ENCODE assay signal across 8 mouse cellular contexts in the genomic region with DNA sequence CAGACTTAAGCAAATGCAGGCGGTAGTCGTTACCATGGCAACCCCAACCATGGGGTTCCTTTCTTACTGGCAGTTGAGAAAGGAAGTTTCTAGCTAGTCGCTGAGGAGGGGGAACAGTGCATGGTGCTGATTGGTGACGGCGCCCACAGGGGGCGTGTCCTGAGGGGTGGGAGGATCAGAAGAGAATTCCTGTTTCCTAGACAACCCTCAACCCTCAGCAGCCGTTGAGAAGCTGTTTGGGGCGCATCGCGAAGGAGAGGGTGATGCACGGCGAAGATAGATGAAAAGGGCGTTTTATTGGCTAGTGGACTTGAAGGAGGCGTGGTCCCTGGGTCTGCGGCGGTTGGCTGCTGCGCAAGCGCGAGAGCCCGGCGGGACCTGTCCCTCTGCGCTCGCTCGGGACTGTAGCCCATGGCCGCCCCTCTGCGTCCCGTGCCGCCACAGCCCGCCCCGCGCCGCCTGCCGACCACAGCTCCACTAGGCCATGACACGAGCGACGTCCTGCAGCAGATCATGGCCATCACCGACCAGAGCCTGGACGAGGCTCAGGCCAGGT. TPM values are rescaled to one million over a fixed set of nuclear protein-coding genes. Genes with fewer than 3 reads are reported as not detected.
DNase-seq lines count a peak whose midpoint lies in the region; ATAC-seq and TF ChIP-seq lines count a peak whose summit lies in the region.

A gene (plus strand): TSS at position 194 of the 556 bp plus-strand sequence.

- DNase-seq in gastrocnemius, adult 2 months, result peak; percentile 76
- DNase-seq in hindbrain, postnatal 0 days (ENCODE audit: low spot score), result peak; percentile 98
- DNase-seq in left cerebral cortex, adult 2 months (ENCODE audit: extremely low spot score in 1 of 2, low spot score in 2 of 2), result peak; percentile 90 to 93
- peak; percentile 64 for DNase-seq in retina, postnatal 7 days (ENCODE audit: low read depth, low spot score)
- peak; percentile 47 for DNase-seq in urinary bladder, adult 2 months (ENCODE audit: low spot score)

- peaks cover 5% of the 10 kb centered on the region; the same call in 1 of the 2 replicates for H3K36me3 ChIP-seq in hindbrain, postnatal 0 days (ENCODE audit: insufficient read depth, low read length)
- no peaks in the 10 kb centered on the region for H3K36me3 ChIP-seq in macrophage (ENCODE audit: inconsistent target)

- H3K9ac ChIP-seq in hindbrain, postnatal 0 days (replicated peaks; ENCODE audit: low read length), result peak within 1 kb of the TSS; percentile 72

- TF ChIP-seq CTCF in gastrocnemius, adult 2 months (IDR thresholded peaks at IDR 0.05), result no peak
- TF ChIP-seq CTCF in hindbrain, postnatal 0 days (IDR thresholded peaks at IDR 0.05; ENCODE audit: low read depth), result peak; percentile 35
- no peak; the same call in 1 of the 2 replicates for TF ChIP-seq CTCF in left cerebral cortex, adult 2 months (IDR thresholded peaks at IDR 0.05)

- ATAC-seq in activated CD4-positive, CD25-positive, alpha-beta regulatory T cell, adult 4 months, result peak; percentile 95
- ATAC-seq in common myeloid progenitor, adult 5-6 weeks (replicated peaks; ENCODE audit: low read depth, poor library complexity, severe bottlenecking), result peak; percentile 92
- peak; percentile 99 for ATAC-seq in hindbrain, postnatal 0 days

- no peaks in the 10 kb centered on the region; the same call in 1 of the 2 replicates for H3K4me1 ChIP-seq in hindbrain, postnatal 0 days (ENCODE audit: insufficient read depth, low read length)

- peak within 1 kb of the TSS; percentile 77 for H3K4me2 ChIP-seq in hindbrain, postnatal 0 days (ENCODE audit: low read depth, low read length)

- intact Hi-C loops in gastrocnemius, adult 2 months (cut with DNase I), result no loop called here
- intact Hi-C loops in left cerebral cortex, adult 2 months (cut with DNase I), result no loop called here

- 0 out of 2 replicates have a peak within 1 kb of the TSS, but pooled peaks have one; percentile 29 for H3K27ac ChIP-seq in gastrocnemius, adult 2 months
- H3K27ac ChIP-seq in hindbrain, postnatal 0 days, result peak within 1 kb of the TSS; percentile 78
- H3K27ac ChIP-seq in left cerebral cortex, adult 2 months, result peak within 1 kb of the TSS; percentile 75
- no peak within 1 kb of the TSS for H3K27ac ChIP-seq in macrophage

- no peaks in the 10 kb centered on the region for H3K27me3 ChIP-seq in hindbrain, postnatal 0 days (ENCODE audit: insufficient read depth, low read length)

- WGBS in hindbrain, postnatal 0 days, result under 1% methylated on average over 38 of the region's 38 CpGs
- WGBS in macrophage (ENCODE audit: missing documents), result under 1% methylated on average over 38 of the region's 38 CpGs

- H3K4me3 ChIP-seq in gastrocnemius, adult 2 months, result peak within 1 kb of the TSS; percentile 72
- H3K4me3 ChIP-seq in hindbrain, postnatal 0 days (ENCODE audit: low read length), result peak within 1 kb of the TSS; percentile 64
- peak within 1 kb of the TSS; percentile 74 for H3K4me3 ChIP-seq in left cerebral cortex, adult 2 months
- H3K4me3 ChIP-seq in macrophage (ENCODE audit: inconsistent target), result peak within 1 kb of the TSS; percentile 34

- no peaks in the 10 kb centered on the region for H3K9me3 ChIP-seq in hindbrain, postnatal 0 days (ENCODE audit: low read length)

- no peaks in the 10 kb centered on the region for H3K79me2 ChIP-seq in macrophage (ENCODE audit: inconsistent target)

RNA-seq across cellular contexts. Expression of the gene that starts here (rescaled TPM):
- polyA plus RNA-seq in activated CD4-positive, CD25-positive, alpha-beta regulatory T cell, adult 4 months (2017; shearing (Covaris generic)), result 10 to 100 TPM; 13.1 to 15.4 TPM
- 14.2 and 15.3 TPM in 2 replicates for total RNA-seq in common myeloid progenitor, adult 5-6 weeks (2017)
- not detected for total RNA-seq in gastrocnemius, adult 2 months (2021)
- total RNA-seq in hindbrain, postnatal 0 days (2014; rRNA removed), result 46.5 and 86.4 TPM in 2 replicates
- 81.9 and 88.5 TPM in 2 replicates for polyA plus RNA-seq in hindbrain, postnatal 0 days (2015; fragmentation: Nextera tagmentation; extraction: Ambion mirVana)
- 10 to 100 TPM; 18.5 to 20.7 TPM for total RNA-seq in left cerebral cortex, adult 2 months (2021)
- 1 to 10 TPM in 16 of 26 experiments, under 1 TPM in 2, not detected in 8; 0.69 to 6.5 (median 1.9) TPM for total RNA-seq in macrophage (2018; cell fraction: chromatin; rRNA removed)
- total RNA-seq in macrophage (2018; cell fraction: cytosol; rRNA removed), result 1 to 10 TPM in 2 of 26 experiments, under 1 TPM in 21, not detected in 3; 0.16 to 1.2 (median 0.27) TPM
- total RNA-seq in macrophage (2018; cell fraction: nucleus; rRNA removed), result 1 to 10 TPM in 15 of 26 experiments, under 1 TPM in 4, not detected in 7; 0.72 to 3.5 (median 1.8) TPM
- 0.34 TPM in 1 of 3 replicates, not detected in the others for polyA plus RNA-seq in macrophage (2018)
- polyA plus RNA-seq in urinary bladder, adult 2 months (2012; rRNA removed), result 3.2 and 4.2 TPM in 2 replicates

Comparison
In these comparisons a context has a peak if more than half of its experiments do, and no peak if none do; other contexts are left out.
1. RNA of the gene that starts here (total RNA-seq): 46.5 to 86.4 TPM in hindbrain, postnatal 0 days, 18.5 to 20.7 TPM in left cerebral cortex, adult 2 months and 14.2 to 15.3 TPM in common myeloid progenitor, adult 5-6 weeks; not detected in gastrocnemius, adult 2 months; every median in the first group is over 10 times any median in the second.
2. Peak in DNase-seq, H3K4me3 ChIP-seq and H3K27ac ChIP-seq in gastrocnemius, adult 2 months; RNA of the gene not detected or under 1 TPM.
3. DNase-seq: peak in every context shown above with its lines; median percentile 98 in hindbrain, postnatal 0 days; 92 in left cerebral cortex, adult 2 months; 76 in gastrocnemius, adult 2 months; 64 in retina, postnatal 7 days; 47 in urinary bladder, adult 2 months.
4. Peak in every context shown above with its lines, with median percentiles within 50 percentile points of each other: ATAC-seq and H3K4me3 ChIP-seq.